Mouse (Mus musculus) forebrain, embryonic 10.5 days (tissue): ENCODE measurements around the gene Ankrd24. TPM values are rescaled to one million over a fixed set of nuclear protein-coding genes. Genes with fewer than 3 reads are reported as not detected.

ENCODE experiments used
- DNase-seq: peaks from one replicate; pipeline ENCODE4 v3.0.0-alpha.2; 2017; ENCODE audit warnings: low spot score; ENCODE audit errors: extremely low spot score
- H3K27ac ChIP-seq: fragments of 300-500 bp; sonication (generic); 2 replicates; pipeline ENCODE4 v1.5.1; 2016; ENCODE audit warnings: mild to moderate bottlenecking
- H3K27me3 ChIP-seq: fragments of 300-500 bp; sonication (generic); 2 replicates; pipeline ENCODE4 v1.6.1; 2016; ENCODE audit warnings: mild to moderate bottlenecking; ENCODE audit not compliant: poor library complexity, severe bottlenecking
- H3K36me3 ChIP-seq: fragments of 300-500 bp; sonication (generic); replicated peaks from 2 replicates; pipeline ENCODE4 v1.6.1; 2016; ENCODE audit warnings: mild to moderate bottlenecking, moderate library complexity
- H3K4me1 ChIP-seq: fragments of 300-500 bp; sonication (generic); 2 replicates; pipeline ENCODE4 v1.6.1; 2016
- H3K4me3 ChIP-seq: fragments of 300-500 bp; sonication (generic); 2 replicates; pipeline ENCODE4 v1.5.1; 2016; ENCODE audit warnings: mild to moderate bottlenecking, moderate library complexity
- H3K9me3 ChIP-seq: fragments of 300-500 bp; sonication (generic); 2 replicates; pipeline ENCODE4 v1.6.1; 2016; ENCODE audit warnings: mild to moderate bottlenecking, moderate library complexity
- WGBS: fragments of 180-500 bp; shearing (Covaris S2); methylation state at CpG from one replicate; pipeline ENCODE4 v1.1.7; 2016; 5-methylcytosine and 5-hydroxymethylcytosine counted together
- polyA plus RNA-seq: library from polyadenylated mRNA; unstranded; fragments of >200 nt; fragmentation: Nextera tagmentation; extraction: Ambion mirVana; gene quantifications from 2 replicates; pipeline ENCODE4 v1.2.1, GENCODE M21; 2016

Ankrd24 gene
- polyA plus RNA-seq = 4.8 and 5.8 TPM in 2 replicates

GRCm38 (mm10) chr10:81628390-81628789 lies at the start of gene Ankrd24:
Gene Ankrd24 (plus strand): TSS chr10:81628540.
- WGBS = 84% methylated on average over 16 of the region's 16 CpGs
- Histone ChIP-seq H3K4me3 (peak within 1 kb of the TSS; percentile 67), H3K36me3 (peaks cover 29% of the 10 kb centered on the region), H3K27me3 (0 out of 2 replicates have a peak, but pooled peaks cover 13% of the 10 kb centered on the region), H3K9me3 (no peaks in the 10 kb centered on the region), H3K4me1 (peaks cover 36% of the 10 kb centered on the region), H3K27ac (peak within 1 kb of the TSS; percentile 91)
- DNase-seq = no peak

GRCm38 (mm10) chr10:81579967-81580366 lies 48.4 kb upstream of the Ankrd24 start:
- DNase-seq = no peak
- Histone ChIP-seq H3K4me3 (no peak overlapping the region), H3K36me3 (no peaks in the 10 kb centered on the region), H3K27ac (0 out of 2 replicates have a peak overlapping the region, but pooled peaks have one; percentile 1), H3K27me3 (peaks cover 100% of the 10 kb centered on the region), H3K9me3 (no peaks in the 10 kb centered on the region), H3K4me1 (peaks cover 53% of the 10 kb centered on the region)
- 74% methylated on average over 4 of the region's 4 CpGs for WGBS

- Histone ChIP-seq H3K9me3 (no peaks in the 10 kb centered on the region), H3K36me3 (no peaks in the 10 kb centered on the region), H3K27me3 (peaks cover 100% of the 10 kb centered on the region), H3K4me3 (no peak overlapping the region), H3K27ac (0 out of 2 replicates have a peak overlapping the region, but pooled peaks have one; percentile 1), H3K4me1 (peaks cover 50% of the 10 kb centered on the region)
- no peak for DNase-seq
- WGBS = 57% methylated on average over 25 of the region's 25 CpGs
Measured at GRCm38 (mm10) chr10:81580441-81581070, 47.8 kb upstream of the Ankrd24 start.

- no peak for DNase-seq
- Histone ChIP-seq H3K27me3 (peaks cover 100% of the 10 kb centered on the region), H3K36me3 (no peaks in the 10 kb centered on the region), H3K4me3 (no peak overlapping the region), H3K27ac (no peak overlapping the region), H3K4me1 (peaks cover 42% of the 10 kb centered on the region), H3K9me3 (no peaks in the 10 kb centered on the region)
- WGBS = 57% methylated on average over 6 of the region's 6 CpGs
Measured at GRCm38 (mm10) chr10:81583347-81583746, 45.0 kb upstream of the Ankrd24 start.

GRCm38 (mm10) chr10:81588739-81589138 lies 39.6 kb upstream of the Ankrd24 start:
- H3K4me1 ChIP-seq = peaks cover 10% of the 10 kb centered on the region; the same call in 1 of the 2 replicates
- H3K36me3 ChIP-seq = no peaks in the 10 kb centered on the region
- DNase-seq = no peak
- no peak overlapping the region for H3K27ac ChIP-seq
- 73% methylated on average over 7 of the region's 7 CpGs for WGBS
- peaks cover 100% of the 10 kb centered on the region for H3K27me3 ChIP-seq
- H3K9me3 ChIP-seq = no peaks in the 10 kb centered on the region
- no peak overlapping the region for H3K4me3 ChIP-seq

GRCm38 (mm10) chr10:81591846-81592245 lies 36.5 kb upstream of the Ankrd24 start:
- H3K27ac ChIP-seq = no peak overlapping the region
- H3K4me3 ChIP-seq = no peak overlapping the region
- WGBS = 73% methylated on average over 9 of the region's 9 CpGs
- no peak for DNase-seq
- H3K9me3 ChIP-seq = no peaks in the 10 kb centered on the region
- no peaks in the 10 kb centered on the region for H3K36me3 ChIP-seq
- peaks cover 100% of the 10 kb centered on the region for H3K27me3 ChIP-seq
- peaks cover 19% of the 10 kb centered on the region for H3K4me1 ChIP-seq

GRCm38 (mm10) chr10:81592631-81593030 lies 35.7 kb upstream of the Ankrd24 start:
- WGBS = 84% methylated on average over 7 of the region's 7 CpGs
- no peak for DNase-seq
- H3K27me3 ChIP-seq = peaks cover 100% of the 10 kb centered on the region

GRCm38 (mm10) chr10:81593223-81593622 lies 35.1 kb upstream of the Ankrd24 start:
- peaks cover 100% of the 10 kb centered on the region for H3K27me3 ChIP-seq
- no peak for DNase-seq
- no peak overlapping the region for H3K4me3 ChIP-seq
- no peaks in the 10 kb centered on the region for H3K36me3 ChIP-seq
- no peaks in the 10 kb centered on the region for H3K9me3 ChIP-seq
- peaks cover 33% of the 10 kb centered on the region for H3K4me1 ChIP-seq
- no peak overlapping the region for H3K27ac ChIP-seq
- WGBS = 76% methylated on average over 4 of the region's 4 CpGs

More at GRCm38 (mm10) chr10:81592631-81593030, 35.7 kb upstream of the Ankrd24 start:
- no peak overlapping the region for H3K27ac ChIP-seq
- peaks cover 27% of the 10 kb centered on the region for H3K4me1 ChIP-seq
- H3K9me3 ChIP-seq = no peaks in the 10 kb centered on the region
- no peaks in the 10 kb centered on the region for H3K36me3 ChIP-seq
- no peak overlapping the region for H3K4me3 ChIP-seq

- no peak for DNase-seq
- Histone ChIP-seq H3K9me3 (no peaks in the 10 kb centered on the region), H3K4me3 (no peak overlapping the region), H3K27ac (no peak overlapping the region), H3K36me3 (no peaks in the 10 kb centered on the region), H3K27me3 (peaks cover 100% of the 10 kb centered on the region), H3K4me1 (peaks cover 40% of the 10 kb centered on the region)
- 81% methylated on average over 18 of the region's 18 CpGs for WGBS
Measured at GRCm38 (mm10) chr10:81593935-81594334, 34.4 kb upstream of the Ankrd24 start.

- Histone ChIP-seq H3K27ac (0 out of 2 replicates have a peak overlapping the region, but pooled peaks have one; percentile 2), H3K36me3 (no peaks in the 10 kb centered on the region), H3K4me1 (peaks cover 54% of the 10 kb centered on the region), H3K27me3 (peaks cover 100% of the 10 kb centered on the region), H3K4me3 (no peak overlapping the region), H3K9me3 (no peaks in the 10 kb centered on the region)
- DNase-seq = no peak
- WGBS = 51% methylated on average over 5 of the region's 5 CpGs
Measured at GRCm38 (mm10) chr10:81595599-81595998, 32.7 kb upstream of the Ankrd24 start.

- 4% methylated on average over 10 of the region's 10 CpGs for WGBS
- no peak for DNase-seq
Measured at GRCm38 (mm10) chr10:81596611-81597010, 31.7 kb upstream of the Ankrd24 start.

GRCm38 (mm10) chr10:81597137-81597950 lies 31.0 kb upstream of the Ankrd24 start:
- peak; percentile 45 for DNase-seq
- H3K27me3 ChIP-seq = peaks cover 99% of the 10 kb centered on the region
- peaks cover 71% of the 10 kb centered on the region for H3K4me1 ChIP-seq
- peak overlapping the region; percentile 71 for H3K27ac ChIP-seq
- H3K36me3 ChIP-seq = no peaks in the 10 kb centered on the region
- no peaks in the 10 kb centered on the region for H3K9me3 ChIP-seq
- peak overlapping the region; percentile 37 for H3K4me3 ChIP-seq
- 11% methylated on average over 12 of the region's 12 CpGs for WGBS

More at GRCm38 (mm10) chr10:81596611-81597010, 31.7 kb upstream of the Ankrd24 start:
- H3K4me1 ChIP-seq = peaks cover 64% of the 10 kb centered on the region
- no peaks in the 10 kb centered on the region for H3K36me3 ChIP-seq
- no peaks in the 10 kb centered on the region for H3K9me3 ChIP-seq
- peak overlapping the region; percentile 71 for H3K27ac ChIP-seq
- H3K27me3 ChIP-seq = peaks cover 99% of the 10 kb centered on the region
- H3K4me3 ChIP-seq = peak overlapping the region; percentile 37

GRCm38 (mm10) chr10:81598342-81598741 lies 30.0 kb upstream of the Ankrd24 start:
- Histone ChIP-seq H3K27me3 (peaks cover 92% of the 10 kb centered on the region), H3K4me1 (peaks cover 79% of the 10 kb centered on the region), H3K27ac (no peak overlapping the region), H3K9me3 (no peaks in the 10 kb centered on the region), H3K36me3 (no peaks in the 10 kb centered on the region), H3K4me3 (no peak overlapping the region)
- WGBS = 55% methylated on average over 3 of the region's 3 CpGs
- DNase-seq = no peak
